Mouse (Mus musculus) retina, postnatal 7 days (tissue): ENCODE results near the gene Snx9.

Experiments used
- DNase-seq: peaks from one replicate; pipeline ENCODE4 v3.0.0-alpha.2; 2012; ENCODE audit warnings: low read depth, low spot score

Snx9 gene

DNA sequence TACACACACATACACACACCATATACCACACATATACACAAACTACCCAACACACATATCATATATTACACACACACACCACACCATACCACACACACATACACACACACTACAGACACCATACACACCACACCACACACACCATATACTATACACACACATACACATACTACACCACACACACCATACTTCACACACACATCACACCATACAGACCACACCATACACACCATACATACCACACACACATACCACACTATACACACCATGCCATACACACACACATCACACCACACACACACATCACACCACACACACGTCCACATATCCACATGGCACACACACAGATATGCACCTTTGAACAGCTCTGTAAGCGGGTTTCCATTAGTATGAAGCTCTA, 34.3 kb upstream of the Snx9 start:
- no peak for DNase-seq

DNA sequence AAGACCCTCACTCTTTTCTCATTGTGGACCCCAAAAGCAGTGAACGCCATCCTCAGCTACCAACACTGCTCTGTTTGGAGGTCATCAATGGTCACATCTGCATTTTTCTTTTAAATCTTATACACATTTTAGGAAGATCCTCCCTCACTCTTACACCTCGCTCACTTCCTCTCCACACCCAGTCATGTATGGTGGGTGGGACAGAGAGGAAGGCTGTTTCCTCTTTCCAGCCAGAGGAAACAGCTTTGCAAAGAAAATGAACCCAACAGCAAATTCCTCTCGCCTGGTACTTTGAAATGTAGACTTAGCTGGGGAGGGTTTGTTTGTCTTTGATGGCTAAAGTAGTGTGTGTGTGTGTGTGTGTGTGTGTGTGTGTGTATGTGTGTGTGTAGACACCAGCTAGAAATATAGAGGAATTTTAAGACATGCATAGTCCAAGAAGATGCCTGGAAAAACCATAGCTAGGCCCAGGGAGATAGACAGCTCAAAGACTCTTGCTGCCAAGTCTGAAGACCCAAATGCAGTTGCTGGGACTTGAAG, 33.2 kb upstream of the Snx9 start:
- no peak for DNase-seq

DNA sequence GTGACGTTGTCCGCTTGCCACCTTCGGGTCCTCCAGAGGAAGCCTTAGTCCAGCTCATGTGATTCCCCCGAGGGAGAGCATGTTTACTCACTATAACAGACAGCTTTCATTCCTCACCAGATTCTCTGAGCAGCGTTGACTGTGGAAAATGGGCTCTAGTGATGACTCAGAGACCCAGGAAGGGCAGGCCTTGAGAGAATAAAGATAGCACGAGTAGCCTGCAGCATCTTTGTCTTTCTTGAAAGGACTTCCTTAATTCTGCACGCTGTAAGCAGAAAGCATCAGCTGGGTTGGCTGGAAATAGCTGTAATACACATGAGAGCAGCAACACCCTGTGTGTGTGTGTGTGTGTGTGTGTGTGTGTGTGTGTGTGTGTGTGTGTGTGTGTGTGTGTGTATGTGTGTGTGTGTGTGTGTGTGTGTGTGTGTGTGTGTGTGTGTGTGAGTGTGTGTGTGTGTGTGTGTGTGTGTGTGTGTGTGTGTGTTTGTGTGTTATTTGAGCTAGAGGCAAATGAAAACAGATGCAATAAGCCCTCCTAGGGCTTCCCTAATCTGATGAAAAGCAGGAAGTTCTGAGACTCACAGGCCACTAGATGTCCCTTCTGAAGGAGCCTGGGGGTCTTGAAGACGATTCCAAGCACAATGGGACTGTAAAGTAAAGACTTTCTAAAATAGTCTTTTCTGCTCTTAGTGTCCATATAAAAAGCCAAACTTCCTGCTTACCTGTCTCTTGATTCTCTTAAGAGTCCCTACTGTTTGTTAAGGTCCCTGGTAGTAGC, 27.1 kb upstream of the Snx9 start:
- no peak for DNase-seq

DNA sequence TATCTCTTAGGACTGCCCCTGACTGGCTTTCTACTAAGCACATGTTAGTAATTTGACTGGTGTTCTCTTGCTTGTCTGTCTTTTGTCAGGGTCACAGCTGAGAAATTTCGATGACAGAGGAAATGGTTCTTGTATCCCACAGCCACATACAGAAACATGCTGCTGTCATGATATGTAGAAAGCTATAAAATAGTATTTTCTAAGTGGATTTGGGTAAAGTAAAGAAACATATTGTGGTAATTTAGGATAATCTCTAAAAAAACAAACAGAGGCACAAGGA, 26.5 kb upstream of the Snx9 start:
- DNase-seq: no peak

DNA sequence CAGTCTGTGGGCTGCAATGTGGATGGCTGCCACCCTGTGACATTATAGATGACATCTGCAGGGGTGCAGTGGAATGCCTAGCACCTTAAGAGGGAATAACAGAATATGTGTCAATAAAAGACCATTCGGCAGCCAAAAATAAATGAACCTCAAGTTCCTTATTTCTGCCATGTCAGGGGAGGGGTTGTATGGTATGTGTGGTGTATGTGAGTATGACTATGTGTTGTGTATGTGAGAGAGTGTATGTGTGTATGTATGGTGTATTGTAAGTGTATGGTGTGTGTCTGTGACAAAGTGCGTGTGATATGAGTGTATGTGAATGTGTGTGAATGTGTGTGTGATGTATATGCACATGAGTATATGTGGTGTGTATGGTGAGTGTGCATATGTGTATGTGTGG, 23.3 kb upstream of the Snx9 start:
- no peak for DNase-seq

DNA sequence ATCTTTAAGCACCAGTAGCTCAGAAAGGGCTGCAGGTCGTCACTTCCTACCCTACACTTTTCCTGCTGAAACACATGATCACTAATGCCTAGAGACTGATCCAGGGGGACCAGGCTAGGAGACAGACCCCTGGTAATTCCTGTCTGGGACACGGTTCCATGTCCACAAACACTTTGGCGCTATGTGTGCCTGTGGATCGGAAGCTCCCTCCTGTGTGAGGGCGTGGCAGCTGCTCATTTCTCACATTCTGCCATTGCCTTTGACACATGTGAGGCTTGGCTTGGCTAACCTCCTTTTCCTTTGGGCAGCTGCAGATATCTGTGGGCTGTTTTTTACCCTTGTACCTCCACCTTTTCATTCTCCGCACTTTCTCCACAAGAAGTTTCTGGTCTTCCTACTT, 22.0 kb upstream of the Snx9 start:
- DNase-seq: no peak

DNA sequence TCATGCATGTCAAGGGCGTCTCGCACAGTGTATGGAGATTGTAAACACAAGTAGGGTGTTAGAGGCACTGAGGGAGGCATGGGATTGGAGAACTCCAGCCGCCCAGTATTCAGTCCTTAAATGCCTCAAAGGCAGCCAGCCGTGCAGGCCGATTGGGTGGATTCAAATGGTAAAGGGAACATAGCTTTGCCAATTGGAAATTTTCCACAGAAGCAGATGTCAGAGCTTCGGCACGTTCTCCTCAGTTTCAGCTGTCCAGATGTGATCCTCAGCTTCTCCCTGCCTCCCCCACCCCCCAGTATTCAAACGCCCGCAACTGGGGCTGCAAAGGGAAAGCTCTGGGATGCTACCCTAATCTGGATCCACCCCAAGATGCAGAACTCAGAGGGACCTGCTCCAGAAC, 21.3 kb upstream of the Snx9 start:
- DNase-seq: no peak

DNA sequence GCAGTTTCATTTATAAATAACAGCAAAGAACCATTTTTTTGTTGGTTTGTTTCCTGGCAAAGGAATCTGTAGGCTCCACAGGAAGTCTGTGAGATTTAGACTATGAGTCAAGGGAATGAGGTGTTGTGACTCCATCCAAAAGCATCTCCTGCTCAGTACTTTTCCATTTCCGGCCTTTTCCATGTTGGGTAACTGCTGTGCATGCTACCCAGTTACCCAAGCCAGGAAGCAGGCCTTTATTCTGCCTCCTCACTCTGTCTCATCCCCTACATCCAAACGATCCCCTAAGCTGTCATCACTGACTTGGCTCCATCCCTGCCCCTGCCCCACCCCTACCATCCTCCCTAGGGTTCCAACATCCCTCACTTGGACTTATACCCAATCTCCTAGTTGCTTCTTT, 18.6 kb upstream of the Snx9 start:
- no peak for DNase-seq

DNA sequence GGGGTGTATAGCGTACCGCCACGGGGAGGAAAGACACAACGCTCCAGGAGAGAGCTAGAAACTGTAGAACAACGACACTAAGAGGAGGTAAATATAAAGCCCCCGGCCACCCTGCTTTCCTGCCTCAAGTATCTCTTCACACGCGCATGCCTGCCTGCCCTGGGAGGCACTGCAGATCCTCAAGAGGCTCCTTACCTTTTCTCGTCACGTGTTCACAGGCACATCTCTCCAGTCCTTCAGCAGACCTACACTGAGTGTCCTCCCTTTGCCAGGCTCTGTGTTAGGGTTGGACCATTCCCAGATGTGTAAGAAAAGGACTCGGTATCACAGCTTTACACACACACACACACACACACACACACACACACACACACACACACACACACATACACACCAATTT, 18.1 kb upstream of the Snx9 start:
- no peak for DNase-seq

DNA sequence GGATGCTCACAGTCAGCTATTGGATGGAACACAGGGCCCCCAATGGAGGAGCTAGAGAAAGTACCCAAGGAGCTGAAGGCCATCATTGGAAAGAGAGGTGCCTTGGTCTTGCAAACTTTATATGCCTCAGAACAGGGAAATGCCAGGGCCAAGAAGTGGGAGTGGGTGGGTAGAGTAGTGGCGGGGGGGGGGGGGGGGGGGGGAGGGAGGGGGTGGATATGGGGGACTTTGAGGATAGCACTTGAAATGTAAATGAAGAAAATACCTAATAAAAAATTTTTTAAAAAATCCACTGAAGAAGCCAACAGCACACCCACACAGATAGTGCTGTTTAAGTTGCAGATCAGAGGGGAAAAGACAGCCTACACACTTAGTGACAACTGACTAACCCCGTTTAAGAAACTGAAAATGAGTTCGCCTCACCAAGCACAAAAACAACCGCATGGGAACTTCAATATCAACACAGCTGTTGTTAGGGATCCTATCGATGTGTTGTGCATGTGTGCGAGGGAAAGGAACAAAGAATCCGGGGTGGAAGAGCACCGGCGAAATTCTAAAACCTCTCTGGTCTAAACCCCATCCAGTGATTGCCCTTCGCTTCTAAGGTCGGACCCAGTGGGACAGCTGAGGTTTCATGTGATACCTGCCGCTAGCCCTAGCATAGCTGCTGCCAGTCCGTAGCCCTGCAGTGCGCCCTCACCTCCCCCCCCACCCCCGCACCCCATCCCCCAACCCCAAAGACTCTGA, 13.1 kb upstream of the Snx9 start:
- DNase-seq: no peak

DNA sequence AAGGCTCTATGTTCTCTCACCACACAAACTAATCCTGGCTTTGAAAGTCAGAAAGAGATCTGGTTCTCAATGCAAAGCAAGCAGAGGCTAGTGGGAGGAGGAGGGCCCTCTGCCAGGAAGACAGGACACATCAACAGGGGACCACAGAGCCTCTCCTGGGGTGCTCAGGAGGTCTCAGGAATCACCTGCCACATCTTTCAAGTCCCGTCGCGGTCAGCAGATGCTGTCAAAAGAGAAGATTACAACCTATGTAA, 12.6 kb upstream of the Snx9 start:
- DNase-seq: no peak

DNA sequence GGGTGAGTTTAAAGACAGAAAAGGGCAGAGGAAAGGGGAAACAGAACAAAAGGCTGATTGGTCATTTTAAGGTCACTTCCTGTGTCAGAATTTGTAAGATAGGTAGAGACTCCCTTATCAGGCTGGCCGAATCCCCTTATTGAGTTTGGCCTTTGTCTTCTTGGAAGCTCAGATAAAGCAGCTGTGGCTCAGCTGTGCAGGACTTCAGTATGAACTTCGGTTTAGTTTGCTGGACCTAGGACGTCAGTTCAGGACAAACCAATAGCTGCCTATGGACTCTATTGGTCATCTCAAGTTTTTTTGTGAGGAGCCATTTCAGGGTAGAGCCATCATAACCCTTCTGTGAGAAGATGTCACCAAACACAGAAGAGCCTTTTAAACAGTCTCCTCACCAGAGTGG, 12.2 kb upstream of the Snx9 start:
- no peak for DNase-seq

DNA sequence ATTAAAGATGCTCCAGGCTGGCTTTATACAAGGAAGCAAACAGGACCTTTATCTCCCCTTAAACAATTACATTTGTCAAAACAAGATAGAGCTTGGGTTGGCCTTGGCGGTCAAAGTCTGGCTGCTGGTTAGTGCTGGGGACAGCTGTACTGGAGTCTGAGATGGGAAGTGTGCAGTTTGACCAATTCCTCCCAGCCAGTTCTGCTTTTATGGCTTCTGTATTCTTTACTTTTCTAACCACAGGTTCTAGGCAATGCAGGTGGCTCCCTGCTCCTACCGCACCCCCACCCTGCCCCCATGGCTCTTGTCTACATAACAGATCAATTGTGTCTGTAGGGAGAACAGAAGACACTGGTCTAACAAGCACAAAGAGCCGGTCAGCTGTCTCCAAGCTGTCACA, 11.2 kb upstream of the Snx9 start:
- no peak for DNase-seq

DNA sequence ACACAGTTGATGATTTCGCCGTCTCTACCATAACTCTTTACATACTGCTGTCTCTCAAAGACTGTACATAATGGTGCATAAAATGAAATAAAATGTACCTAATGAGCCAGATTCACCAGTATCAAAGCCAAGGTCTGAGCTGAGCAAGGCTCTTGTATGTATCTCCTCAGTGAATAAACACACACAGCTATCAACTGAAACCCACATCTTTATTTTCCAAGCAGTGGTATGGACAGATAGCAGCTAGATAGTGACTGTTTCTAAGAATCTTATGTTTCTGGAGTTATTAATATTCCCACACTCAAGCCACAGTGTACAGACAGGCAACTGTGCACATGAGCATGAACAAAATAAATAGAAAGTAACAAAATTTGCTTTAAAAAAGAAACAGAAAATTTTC, 10.7 kb upstream of the Snx9 start:
- DNase-seq: no peak

DNA sequence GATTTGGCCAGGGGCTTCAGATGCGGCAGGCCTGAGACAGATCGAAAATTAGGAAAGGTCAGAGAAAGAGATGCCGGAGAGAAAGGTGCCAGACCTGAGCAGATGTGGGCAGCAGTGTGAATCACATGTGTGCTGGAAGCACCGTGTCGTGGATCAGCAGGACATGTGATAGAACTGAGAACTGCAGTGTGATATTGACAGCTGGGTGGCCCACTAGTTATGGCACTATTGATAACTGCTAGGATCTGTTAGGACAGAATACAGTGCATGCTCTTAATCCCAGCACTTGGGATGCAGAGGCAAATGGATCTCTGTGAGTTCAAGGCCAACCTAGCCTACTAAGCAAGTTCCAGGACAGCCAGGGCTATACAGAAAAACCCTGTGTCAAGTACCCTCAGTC, 10.3 kb upstream of the Snx9 start:
- DNase-seq: no peak

DNA sequence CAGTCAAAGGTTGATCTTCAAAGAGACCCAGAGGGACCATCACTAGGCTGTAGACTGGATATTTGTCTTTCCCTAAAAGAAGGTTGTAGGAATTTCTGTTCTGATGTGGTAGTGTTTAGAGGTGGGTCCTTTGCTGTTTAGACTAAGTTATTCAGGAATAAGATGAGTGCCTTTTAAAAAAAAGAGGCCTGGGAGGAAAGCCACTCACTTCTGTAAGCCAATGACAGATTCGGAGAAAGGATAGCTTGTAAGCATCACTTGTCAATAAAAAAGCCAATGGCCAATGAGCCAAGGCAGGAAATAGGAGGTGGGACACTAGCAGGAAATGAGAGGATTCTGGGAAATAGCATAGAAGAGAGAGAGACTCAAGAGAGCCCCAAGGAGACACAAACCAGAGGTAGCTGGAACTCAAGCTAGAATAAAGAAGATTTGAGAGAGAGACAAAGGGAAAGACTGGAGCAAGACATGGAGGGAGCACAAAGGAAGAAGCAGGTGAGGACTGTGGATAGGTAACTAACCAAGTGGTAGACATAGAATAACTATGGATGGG, 9.8 kb upstream of the Snx9 start:
- DNase-seq: no peak

DNA sequence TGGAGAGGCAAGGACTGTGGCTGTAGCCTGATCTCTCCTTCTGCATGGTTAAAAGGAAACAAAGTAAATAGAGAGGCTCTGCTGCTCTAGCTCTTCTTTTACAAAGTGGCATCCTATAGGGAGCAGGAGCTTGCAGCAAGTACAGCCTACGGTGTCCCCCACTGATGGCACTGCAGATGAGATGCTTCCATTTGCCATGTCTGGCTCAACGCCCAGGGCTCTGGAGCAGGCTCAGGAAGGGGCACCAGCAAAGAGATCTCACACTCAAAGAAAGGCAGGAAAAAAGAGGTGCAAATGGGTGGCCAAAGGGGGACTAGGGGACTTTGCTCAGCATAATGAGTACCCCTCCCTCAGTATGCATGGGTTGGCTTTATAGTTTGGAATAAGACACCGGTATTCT, 7.0 kb upstream of the Snx9 start:
- no peak for DNase-seq

DNA sequence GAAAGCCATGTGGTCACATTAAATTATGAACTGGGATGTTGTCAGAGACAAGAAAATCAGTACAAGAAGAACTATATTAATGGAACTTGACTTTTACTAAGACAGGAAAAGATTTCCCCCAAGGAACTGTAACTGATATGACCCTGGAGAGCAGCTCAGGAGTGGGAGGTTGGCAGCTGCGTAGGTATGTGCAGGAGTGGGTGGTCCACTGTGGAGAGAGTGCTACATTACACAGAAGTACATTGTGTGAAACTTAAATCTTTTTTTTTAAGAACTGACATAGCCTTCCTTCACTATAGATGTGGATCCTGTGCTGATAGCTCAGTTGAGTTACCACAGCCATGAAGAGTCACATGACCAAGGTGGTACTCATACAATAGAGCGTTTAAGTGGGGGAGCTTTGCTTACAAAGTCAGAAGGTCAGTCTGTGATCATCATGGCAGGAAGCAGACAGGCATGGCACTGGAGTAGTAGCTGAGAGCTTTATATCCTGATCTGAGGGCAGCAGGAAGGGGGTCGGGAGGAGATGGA, 6.3 kb upstream of the Snx9 start:
- DNase-seq: no peak

DNA sequence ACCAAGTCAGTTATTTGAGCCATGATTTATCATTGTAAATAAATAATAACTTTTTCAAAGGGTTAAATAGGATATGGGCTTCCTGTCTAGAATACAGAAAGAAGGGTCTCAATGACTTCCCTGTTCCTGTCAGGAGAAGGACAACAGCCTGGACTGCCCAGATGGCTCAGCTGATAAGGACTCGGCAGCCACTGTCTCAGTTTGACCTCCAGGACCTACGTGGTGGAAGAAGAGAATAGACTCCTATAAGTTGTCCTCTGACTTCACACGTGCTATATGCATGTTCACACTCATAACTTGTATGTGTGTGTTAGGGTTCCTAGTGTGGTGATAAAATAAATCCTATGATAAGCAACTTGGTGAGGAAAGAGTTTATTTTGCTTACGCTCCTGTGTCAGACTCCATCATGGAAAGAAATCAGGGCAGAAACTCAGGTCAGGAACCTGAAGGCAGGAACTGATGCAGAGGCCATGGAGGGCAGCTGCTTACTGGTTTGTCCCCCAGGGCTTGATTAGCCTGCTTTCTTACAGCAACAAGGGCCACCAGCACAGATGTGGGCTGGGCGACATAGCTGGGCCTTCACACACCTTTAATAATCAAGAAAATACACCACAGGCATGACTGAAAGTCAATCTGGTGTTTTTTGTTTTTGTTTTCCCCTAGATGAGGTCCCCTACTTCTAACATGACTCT, 1.4 kb upstream of the Snx9 start:
- DNase-seq: no peak

DNA sequence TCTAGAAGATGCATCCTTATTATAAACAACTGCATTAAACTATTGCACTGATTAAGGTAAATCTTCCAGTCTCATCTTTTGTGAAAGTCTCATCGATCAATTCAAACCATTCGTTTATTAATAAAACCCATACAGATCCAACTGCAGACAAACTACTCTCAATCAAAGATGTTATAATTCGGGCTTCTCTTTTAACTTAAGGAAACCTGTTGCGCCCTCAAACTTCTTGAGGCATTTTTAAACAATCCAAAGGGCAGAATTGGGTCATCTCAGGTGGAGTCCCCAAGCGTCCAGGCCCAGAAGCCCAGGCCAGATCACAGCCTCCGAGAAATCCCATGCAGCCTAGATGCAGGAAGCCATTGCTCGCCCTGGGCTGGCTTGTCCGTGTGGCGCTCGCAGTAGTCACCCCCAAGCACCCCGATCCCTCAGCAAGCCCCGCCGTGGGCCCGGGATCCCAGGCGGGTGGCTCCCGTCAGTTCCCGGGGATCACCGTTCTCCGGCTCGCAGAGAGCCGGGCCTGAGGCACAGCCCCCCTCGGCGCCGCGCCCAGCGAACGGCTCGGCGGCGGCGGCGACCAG, 490 bp upstream of the Snx9 start:
- DNase-seq: no peak

DNA sequence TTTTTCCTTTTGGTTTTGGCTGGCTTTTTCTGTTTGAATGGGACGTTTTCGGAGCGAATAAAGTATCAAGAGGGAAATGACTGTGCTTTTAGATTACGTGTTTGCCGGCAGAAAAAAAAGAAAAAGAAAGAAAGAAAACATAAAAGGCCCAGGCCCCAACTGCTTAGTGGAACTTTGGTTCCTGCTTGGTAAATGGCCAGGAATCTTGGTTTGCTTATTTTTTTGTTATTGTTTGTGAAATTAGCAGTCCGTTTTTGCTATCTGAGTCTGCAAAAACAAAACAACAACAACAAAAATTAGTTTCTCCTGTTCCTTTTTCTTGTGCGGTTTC, 779 bp downstream of the Snx9 start:
- DNase-seq: no peak

DNA sequence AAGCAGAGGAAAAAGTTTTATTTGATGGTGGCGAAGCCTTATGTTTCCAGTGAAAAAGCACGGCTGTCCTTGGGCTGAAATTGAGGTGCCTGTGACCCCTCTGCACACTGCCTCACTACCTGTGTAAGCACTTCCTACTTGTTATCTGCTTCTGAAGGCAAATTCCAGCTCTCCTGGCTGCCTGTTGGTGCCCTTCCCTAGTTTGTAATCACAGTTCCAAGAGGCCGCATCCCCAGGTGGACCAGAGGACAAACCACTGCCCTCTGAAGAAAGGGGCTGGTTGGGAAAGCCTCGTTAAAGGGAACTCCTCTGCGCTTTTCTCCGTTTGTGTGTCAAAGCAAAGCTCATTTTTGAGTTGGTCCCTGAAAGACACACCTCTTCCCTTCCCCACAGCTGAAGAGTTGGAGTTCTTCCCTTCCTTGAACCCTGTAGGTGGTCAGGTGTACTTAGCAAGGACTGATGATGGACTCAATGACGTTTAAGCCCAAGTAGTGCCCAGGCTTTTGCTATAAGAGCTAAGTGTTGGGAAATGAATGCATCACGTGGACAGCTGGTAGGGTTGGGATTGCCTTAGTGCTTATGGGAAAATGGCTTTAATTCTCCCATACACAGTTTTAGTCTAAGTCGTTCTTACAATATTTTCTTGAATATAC, 2.0 kb downstream of the Snx9 start:
- DNase-seq: no peak
